Mouse (Mus musculus) heart, postnatal 10 days (tissue): ENCODE data around the gene Acta2. TPM values are rescaled to one million over a fixed set of nuclear protein-coding genes. Genes with fewer than 3 reads are reported as not detected.
"Not testable (repeated sequence)": the region's sequence is repeated elsewhere in the genome, so short reads cannot be mapped to it uniquely, and the experiment has no call there.

Source experiments
- DNase-seq, 2 experiments: peaks; one replicate each; pipeline ENCODE4 v3.0.0; 2021
- intact Hi-C: fragments of 180-260 bp; cut with DNase I; formaldehyde crosslinking; loops from one replicate; pipeline ENCODE4 v1.15.1; 2025
- total RNA-seq, 2 experiments: library from RNA; stranded (reverse); gene quantifications; 2 replicates each; pipeline ENCODE4 v1.2.3; 2021

The Acta2 gene
- total RNA-seq, 2 experiments from 2014 or later, result 522 to 615 TPM

GRCm38 (mm10) chr19:34232326-34232725, 23.1 kb downstream of the Acta2 start:
- DNase-seq, result no peak
- intact Hi-C loops, result loop anchor here (10.0 kb wide), 1 partner anchor 78 kb away; no protein-coding TSS in a partner anchor

GRCm38 (mm10) chr19:34231596-34231995, 23.8 kb downstream of the Acta2 start:
- intact Hi-C loops, result loop anchor here (10.0 kb wide), 1 partner anchor 77 kb away; no protein-coding TSS in a partner anchor
- no peak for DNase-seq

- DNase-seq, result no peak
- intact Hi-C loops, result no loop called here
Measured at GRCm38 (mm10) chr19:34222805-34223204, 32.6 kb downstream of the Acta2 start.

DNA sequence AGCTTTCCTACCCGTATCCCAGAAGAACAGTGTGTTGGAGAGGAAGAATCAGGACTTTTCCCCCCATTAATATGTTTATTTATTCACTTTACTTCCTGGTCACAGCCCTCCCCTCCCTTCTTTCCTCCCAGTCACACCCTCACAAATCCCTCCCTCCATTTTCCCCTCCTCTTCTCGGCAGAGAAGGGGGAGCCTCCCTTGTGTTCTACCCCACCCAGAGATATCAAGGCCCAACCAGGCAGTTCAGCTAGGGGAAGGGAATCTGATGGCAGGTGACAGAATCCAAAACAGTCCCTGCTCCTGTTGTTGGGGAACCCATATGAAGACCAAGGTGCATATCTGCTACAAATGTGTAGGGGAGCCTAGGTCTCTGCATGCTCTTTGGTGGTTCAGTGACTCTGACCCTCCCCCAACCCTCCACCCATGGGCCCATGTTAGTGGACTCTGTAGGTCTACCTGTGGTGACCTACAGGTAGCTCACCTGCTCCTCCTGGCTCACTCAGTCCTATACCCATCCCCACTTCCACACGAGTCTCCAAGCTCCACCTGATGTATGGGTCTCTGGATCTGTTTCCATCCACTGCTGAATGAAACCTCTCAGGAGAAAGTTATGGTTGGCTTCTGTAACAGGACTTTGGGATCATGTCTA, 34.5 kb downstream of the Acta2 start:
- intact Hi-C loops, result no loop called here
- DNase-seq, result no peak

- DNase-seq, result no peak
- intact Hi-C loops, result no loop called here
Measured at GRCm38 (mm10) chr19:34219260-34219968, 36.0 kb downstream of the Acta2 start.

GRCm38 (mm10) chr19:34217761-34218160, 37.6 kb downstream of the Acta2 start:
- no peak for DNase-seq
- intact Hi-C loops, result no loop called here

- no peak for DNase-seq
- intact Hi-C loops, result no loop called here
Measured at GRCm38 (mm10) chr19:34216956-34217355, 38.4 kb downstream of the Acta2 start.

DNA sequence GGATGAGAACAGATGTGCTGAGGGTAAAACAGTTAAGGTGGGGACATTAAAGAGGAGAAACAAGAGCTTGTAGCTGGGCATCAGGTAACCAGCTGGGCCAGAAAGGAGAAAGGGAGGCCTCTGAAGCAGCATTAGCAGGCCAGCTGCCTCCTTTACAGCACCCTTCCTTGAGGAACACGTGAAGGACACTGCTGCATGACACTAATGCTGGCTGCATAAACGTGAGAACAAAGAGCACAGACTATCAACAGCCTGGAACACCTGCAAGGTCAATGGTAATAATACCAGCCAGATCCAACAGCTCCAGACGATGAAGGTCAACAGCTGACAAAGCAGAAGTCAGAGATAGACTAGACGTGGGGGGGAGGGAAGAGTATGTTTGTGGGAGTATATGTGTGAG, 41.3 kb downstream of the Acta2 start:
- no peak for DNase-seq
- intact Hi-C loops, result no loop called here

GRCm38 (mm10) chr19:34213251-34213645, 42.1 kb downstream of the Acta2 start:
- intact Hi-C loops, result no loop called here
- DNase-seq, result no peak

DNA sequence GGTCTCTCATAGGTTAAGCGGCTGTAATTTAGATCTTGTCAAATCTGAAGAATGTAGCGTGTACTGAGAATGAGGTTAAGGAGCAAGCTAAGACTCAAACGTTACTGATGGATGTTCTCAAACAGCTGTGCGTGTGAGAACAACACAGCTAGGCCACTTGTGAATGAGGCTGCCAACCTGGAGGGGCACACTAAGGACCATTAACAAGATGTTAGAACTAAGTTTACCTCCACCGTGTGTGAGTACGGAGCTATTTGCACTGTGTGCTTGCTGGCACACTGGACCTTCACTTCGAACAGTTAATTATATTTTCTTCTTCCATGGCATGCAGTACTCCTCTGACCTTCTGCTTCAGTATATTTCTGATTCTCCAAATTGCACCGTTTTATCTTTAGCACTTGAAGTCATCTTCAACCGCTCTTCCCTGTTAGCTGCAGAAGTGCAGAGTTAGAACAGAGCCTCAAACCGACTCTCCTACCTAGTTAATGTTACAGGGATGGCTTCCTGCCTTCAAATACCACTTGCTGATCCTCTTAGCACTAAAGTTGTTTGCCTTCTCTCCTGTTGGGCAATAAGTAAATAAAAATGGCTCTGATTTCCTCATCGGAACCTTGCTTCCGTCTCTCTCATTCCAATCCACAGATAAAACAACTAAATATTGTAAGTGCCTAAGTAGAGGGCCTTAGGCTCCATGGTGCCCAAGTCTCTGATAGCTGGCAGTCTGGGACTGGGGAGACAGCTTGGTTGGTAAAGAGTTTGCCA, 42.7 kb downstream of the Acta2 start:
- no peak for DNase-seq
- intact Hi-C loops, result no loop called here

DNA sequence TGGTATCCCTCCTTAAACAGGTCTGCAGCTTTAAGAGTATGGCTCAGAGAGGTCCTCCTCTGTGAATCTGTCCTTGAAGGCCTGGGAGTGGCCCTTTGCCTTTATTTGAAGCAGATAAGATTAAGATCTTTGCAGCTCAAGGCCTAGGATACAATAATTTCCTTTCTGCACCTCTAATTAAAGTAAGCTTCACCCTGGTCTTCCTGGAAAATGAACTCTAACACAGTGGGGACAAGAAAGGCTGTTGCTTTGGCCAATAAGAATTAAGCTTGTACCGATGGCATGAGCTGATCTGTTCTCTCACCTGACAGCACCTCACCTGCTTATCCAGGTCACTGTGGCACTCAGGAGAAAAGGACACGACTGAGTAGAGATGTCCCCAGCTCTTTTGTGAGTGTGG, 44.5 kb downstream of the Acta2 start:
- intact Hi-C loops, result no loop called here
- no peak for DNase-seq

- DNase-seq, result no peak
- intact Hi-C loops, result no loop called here
Measured at GRCm38 (mm10) chr19:34209930-34210581, 45.3 kb downstream of the Acta2 start.

- intact Hi-C loops, result no loop called here
- no peak for DNase-seq
Measured at GRCm38 (mm10) chr19:34209031-34209430, 46.4 kb downstream of the Acta2 start.

- peak; percentile 38 to 39 for DNase-seq
- intact Hi-C loops, result no loop called here
Measured at GRCm38 (mm10) chr19:34206760-34207440, 48.5 kb downstream of the Acta2 start.

DNA sequence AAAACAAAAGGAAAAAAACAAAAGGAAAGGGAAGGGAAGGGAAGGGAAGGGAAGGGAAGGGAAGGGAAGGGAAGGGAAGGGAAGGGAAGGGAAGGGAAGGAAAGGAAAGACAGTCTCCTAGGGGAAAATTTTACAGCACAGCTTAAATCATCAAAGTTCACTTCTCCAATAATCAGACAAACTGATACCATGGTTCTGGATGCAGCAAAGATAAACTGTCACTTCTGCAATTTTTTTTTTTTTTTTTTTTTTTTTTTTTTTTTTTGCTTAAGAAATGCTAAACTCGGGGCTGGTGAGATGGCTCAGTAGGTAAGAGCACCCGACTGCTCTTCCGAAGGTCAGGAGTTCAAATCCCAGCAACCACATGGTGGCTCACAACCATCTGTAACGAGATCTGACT, 49.3 kb downstream of the Acta2 start:
- intact Hi-C loops, DNase-seq: not testable (repeated sequence)

- no peak for DNase-seq
- intact Hi-C loops, result no loop called here
Measured at GRCm38 (mm10) chr19:34202668-34203067, 52.7 kb downstream of the Acta2 start.

GRCm38 (mm10) chr19:34199488-34199887, 55.9 kb downstream of the Acta2 start:
- intact Hi-C loops, result no loop called here
- DNase-seq, result no peak

DNA sequence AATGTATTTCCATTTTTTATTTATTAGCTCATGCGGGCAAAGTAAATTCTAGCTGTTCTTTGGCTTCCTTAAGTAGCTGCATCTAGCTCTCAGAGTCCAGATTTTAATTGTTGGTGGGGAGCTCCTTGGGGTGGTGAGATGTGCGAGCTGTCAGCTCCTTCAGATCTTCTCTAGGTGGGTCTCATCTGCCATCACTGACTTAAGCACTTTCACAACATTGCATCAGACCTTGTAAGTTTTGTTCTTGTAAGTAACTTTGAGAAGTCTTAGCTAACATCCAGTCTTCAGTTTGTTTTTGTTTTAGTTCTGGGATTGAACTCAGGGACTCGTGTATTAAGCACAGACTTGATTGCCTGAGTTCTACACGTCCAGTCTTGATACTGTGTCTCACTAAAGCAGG, 56.5 kb downstream of the Acta2 start:
- intact Hi-C loops, result no loop called here

GRCm38 (mm10) chr19:34198066-34198465, 57.3 kb downstream of the Acta2 start:
- DNase-seq, result no peak
- intact Hi-C loops, result no loop called here

More for the DNA sequence above, 56.5 kb downstream of the Acta2 start:
- no peak for DNase-seq

- no peak for DNase-seq
- intact Hi-C loops, result no loop called here
Measured at GRCm38 (mm10) chr19:34195031-34195430, 60.4 kb downstream of the Acta2 start.
